Mouse (Mus musculus) E14TG2a.4 (cell line): ENCODE measurements at regions not wholly inside any gene's neighbourhood (a gene's known extent, or its start where the extent isn't known, plus 50 kb on each side); places are given as distances from the start of the nearest gene placed in this dataset.

ENCODE experiments used
- CTCF ChIP-seq: conservative IDR thresholded peaks from 2 replicates; pipeline ENCODE4 v1.5.1; 2014; ENCODE audit warnings: low read length
- NANOG ChIP-seq: IDR thresholded peaks from 2 replicates; pipeline ENCODE4 v1.6.1; 2014; ENCODE audit warnings: borderline replicate concordance, low read length, mixed read lengths
- POU5F1 ChIP-seq: IDR thresholded peaks from 2 replicates; pipeline ENCODE4 v1.6.1; 2014; ENCODE audit warnings: low read length, borderline replicate concordance

- TF ChIP-seq CTCF = no peak
- no peak for TF ChIP-seq NANOG
- TF ChIP-seq POU5F1 = no peak
These were observed 74.4 kb upstream of the Acsl4 start for GRCm38 (mm10) chrX:142464756-142465155.
